Mouse (Mus musculus): ENCODE measurements around the gene Gm39653. TPM values are rescaled to one million over a fixed set of nuclear protein-coding genes. Genes with fewer than 3 reads are reported as not detected.

Gene Gm39653
- total and polyA plus RNA-seq, 3 experiments = not detected

DNA sequence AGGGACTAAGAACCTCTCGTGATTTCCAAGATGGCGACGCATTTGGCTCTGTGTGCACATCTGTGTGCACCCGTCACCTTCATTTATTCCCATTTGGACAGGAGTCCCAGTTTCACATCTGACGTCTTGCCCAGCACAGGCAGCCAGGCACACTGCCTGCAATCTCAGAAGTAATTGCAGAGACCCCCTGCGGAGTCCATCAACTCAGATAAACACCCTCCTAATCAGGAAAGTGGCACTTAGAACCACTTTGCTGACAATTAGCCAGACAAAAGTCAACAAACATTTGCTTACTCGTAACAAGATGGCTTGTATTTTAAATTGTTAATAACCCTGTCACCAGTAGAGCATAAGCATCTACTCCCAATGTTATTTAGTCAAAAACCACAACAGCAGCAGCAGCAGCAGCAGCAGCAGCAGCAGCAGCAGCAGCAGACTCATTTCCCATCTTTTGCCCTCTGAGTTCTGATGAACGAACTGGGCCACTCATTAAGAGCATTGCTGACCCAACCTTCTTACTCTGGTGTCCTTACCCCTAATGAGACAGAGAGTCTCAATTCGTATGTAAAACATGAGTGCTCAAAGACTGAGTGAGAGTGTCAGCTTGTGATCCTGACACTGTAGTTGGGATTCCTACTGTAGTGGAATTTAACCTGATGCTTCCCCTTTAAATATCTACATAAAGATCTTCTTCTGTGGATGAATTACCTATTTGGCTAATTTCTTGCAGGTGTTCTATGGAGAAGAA is 51.6 kb downstream of the Gm39653 start:
- Histone ChIP-seq H3K4me1 (ENCODE audit: insufficient read depth, low read depth, low read length) (no peaks in the 10 kb centered on the region), H3K27me3 (ENCODE audit: insufficient read depth, low read length) (peaks cover 2% of the 10 kb centered on the region; the same call in 1 of the 2 replicates), H3K4me3 (ENCODE audit: low read depth, low read length) (no peak overlapping the region), H3K9me3 (replicated peaks) (no peaks in the 10 kb centered on the region), H3K36me3 (replicated peaks) (no peaks in the 10 kb centered on the region)
- DNase-seq (ENCODE audit: low spot score) (no peak), ATAC-seq (ENCODE audit: extremely low read depth, insufficient number of reproducible peaks, low FRiP score, poor library complexity, severe bottlenecking) (no peak)
- TF ChIP-seq GATA2 (IDR thresholded peaks at IDR 0.05; ENCODE audit: borderline replicate concordance, low read depth, low read length) = no peak
- no peak for TF ChIP-seq CTCF (IDR thresholded peaks at IDR 0.05; ENCODE audit: low read depth, low read length)

DNA sequence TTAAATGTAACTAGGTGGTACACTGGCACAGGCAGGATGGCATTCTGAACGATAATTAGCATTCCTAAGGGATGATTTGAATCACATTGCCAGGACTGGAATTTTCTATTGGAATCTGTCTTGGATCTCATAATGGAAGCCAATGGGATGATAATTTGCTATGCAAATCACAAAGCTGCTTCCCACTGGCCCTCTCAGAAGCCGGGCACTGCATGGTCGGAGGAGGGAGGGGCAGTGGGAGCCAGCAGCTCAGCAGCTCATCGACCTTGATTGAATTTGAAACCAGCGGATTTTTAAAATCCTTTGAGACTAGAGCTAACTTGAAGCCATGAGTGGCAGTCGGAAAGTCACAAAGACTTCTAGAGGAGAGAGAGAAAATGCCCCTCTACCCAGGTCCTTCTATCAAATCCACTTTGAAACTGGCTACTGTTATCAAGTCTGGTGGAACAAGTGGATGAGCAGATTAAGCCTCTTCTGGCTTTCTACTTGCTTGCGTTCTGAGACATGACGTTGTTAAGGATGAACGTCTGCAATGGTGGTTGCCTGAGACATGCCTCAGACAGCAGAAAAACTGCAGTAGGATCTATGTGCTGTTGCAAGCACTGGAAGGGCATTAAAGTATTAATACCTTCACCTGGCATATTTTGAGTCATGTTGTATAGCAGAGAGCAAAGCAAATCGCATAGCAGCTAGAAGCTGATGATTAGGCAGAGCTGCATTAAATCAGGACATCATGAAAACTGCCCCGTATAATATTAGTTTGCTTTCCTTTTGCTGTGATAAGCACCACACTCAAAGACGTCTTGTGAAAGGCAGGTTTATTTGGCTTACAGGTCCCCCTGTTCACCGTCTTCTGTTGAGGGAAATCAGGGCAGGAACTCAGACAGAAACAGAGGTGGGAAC is 52.4 kb downstream of the Gm39653 start:
- H3K4me3 ChIP-seq (ENCODE audit: low read depth, low read length) = no peak overlapping the region
- no peaks in the 10 kb centered on the region for H3K36me3 ChIP-seq (replicated peaks)
- no peak for TF ChIP-seq GATA1 (IDR thresholded peaks at IDR 0.05; ENCODE audit: borderline replicate concordance, low read length)
- TF ChIP-seq TAL1 (conservative IDR thresholded peaks at IDR 0.05; ENCODE audit: low read depth, low read length) = no peak
- no peak for TF ChIP-seq POLR2AphosphoS5 (IDR thresholded peaks at IDR 0.05; ENCODE audit: insufficient replicate concordance, low read depth, low read length)
- TF ChIP-seq CTCF (IDR thresholded peaks at IDR 0.05; ENCODE audit: low read depth, low read length) = no peak
- TF ChIP-seq GATA2 (IDR thresholded peaks at IDR 0.05; ENCODE audit: borderline replicate concordance, low read depth, low read length) = no peak
- H3K27me3 ChIP-seq (ENCODE audit: insufficient read depth, low read length) = peaks cover 2% of the 10 kb centered on the region; the same call in 1 of the 2 replicates
- DNase-seq (ENCODE audit: low spot score) (no peak), ATAC-seq (ENCODE audit: extremely low read depth, insufficient number of reproducible peaks, low FRiP score, poor library complexity, severe bottlenecking) (no peak)
- H3K9me3 ChIP-seq (replicated peaks) = no peaks in the 10 kb centered on the region
- no peaks in the 10 kb centered on the region for H3K4me1 ChIP-seq (ENCODE audit: insufficient read depth, low read depth, low read length)

DNA sequence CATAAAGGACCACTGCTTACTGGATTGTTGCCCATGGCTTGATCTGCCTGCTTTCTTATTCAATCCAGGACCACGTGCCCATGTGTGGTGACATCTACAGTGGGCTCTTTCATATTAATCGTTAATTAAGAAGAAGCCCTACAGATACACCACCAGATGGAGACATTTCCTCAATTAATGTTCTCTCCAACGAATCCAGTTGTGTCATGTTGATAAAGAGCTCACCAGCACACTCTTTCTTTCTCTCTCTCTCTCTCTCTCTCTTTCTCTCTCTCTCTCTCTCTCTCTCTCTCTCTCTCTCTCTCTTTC is 53.0 kb downstream of the Gm39653 start:
- H3K27me3 ChIP-seq (ENCODE audit: insufficient read depth, low read length) = peaks cover 2% of the 10 kb centered on the region; the same call in 1 of the 2 replicates
- no peak for TF ChIP-seq POLR2AphosphoS5 (IDR thresholded peaks at IDR 0.05; ENCODE audit: insufficient replicate concordance, low read depth, low read length)
- TF ChIP-seq GATA1 (IDR thresholded peaks at IDR 0.05; ENCODE audit: borderline replicate concordance, low read length) = no peak
- TF ChIP-seq GATA2 (IDR thresholded peaks at IDR 0.05; ENCODE audit: borderline replicate concordance, low read depth, low read length) = no peak
- no peak for TF ChIP-seq TAL1 (conservative IDR thresholded peaks at IDR 0.05; ENCODE audit: low read depth, low read length)
- no peak for TF ChIP-seq CTCF (IDR thresholded peaks at IDR 0.05; ENCODE audit: low read depth, low read length)
- ATAC-seq (ENCODE audit: extremely low read depth, insufficient number of reproducible peaks, low FRiP score, poor library complexity, severe bottlenecking) (no peak), DNase-seq (ENCODE audit: low spot score) (peak; percentile 35)
- H3K4me3 ChIP-seq (ENCODE audit: low read depth, low read length) = no peak overlapping the region
- H3K9me3 ChIP-seq (replicated peaks) = no peaks in the 10 kb centered on the region
- H3K4me1 ChIP-seq (ENCODE audit: insufficient read depth, low read depth, low read length) = no peaks in the 10 kb centered on the region
- no peaks in the 10 kb centered on the region for H3K36me3 ChIP-seq (replicated peaks)

Other genes starting within 250 kb of the Gm39653 start
- not detected in 2 replicates for gene Adam23, start 170.1 kb upstream of the Gm39653 start, total RNA-seq (2014; fragmentation: Nextera tagmentation)
- 0.29 and 0.33 TPM in 2 replicates for gene Adam23, start 170.1 kb upstream of the Gm39653 start, total RNA-seq (2017)
- not detected in 2 replicates for gene Adam23, start 170.1 kb upstream of the Gm39653 start, polyA plus RNA-seq (2012)
- gene Dytn, start 71.0 kb downstream of the Gm39653 start, total RNA-seq (2014; fragmentation: Nextera tagmentation) = not detected in 2 replicates
- 0.12 and 0.33 TPM in 2 replicates for gene Dytn, start 71.0 kb downstream of the Gm39653 start, total RNA-seq (2017)
- gene Dytn, start 71.0 kb downstream of the Gm39653 start, polyA plus RNA-seq (2012) = not detected in 2 replicates
- gene Mdh1b, start 114.3 kb downstream of the Gm39653 start, total RNA-seq (2014; fragmentation: Nextera tagmentation) = not detected in 2 replicates
- 0.11 and 0.12 TPM in 2 replicates for gene Mdh1b, start 114.3 kb downstream of the Gm39653 start, total RNA-seq (2017)
- not detected in 2 replicates for gene Mdh1b, start 114.3 kb downstream of the Gm39653 start, polyA plus RNA-seq (2012)
- gene Fastkd2, start 114.6 kb downstream of the Gm39653 start, total RNA-seq (2014; fragmentation: Nextera tagmentation) = 115 and 123 TPM in 2 replicates
- 60.5 and 65.4 TPM in 2 replicates for gene Fastkd2, start 114.6 kb downstream of the Gm39653 start, total RNA-seq (2017)
- 1.8 and 2.2 TPM in 2 replicates for gene Fastkd2, start 114.6 kb downstream of the Gm39653 start, polyA plus RNA-seq (2012)
- not detected in 2 replicates for gene 4933402D24Rik, start 153.3 kb downstream of the Gm39653 start, total RNA-seq (2014; fragmentation: Nextera tagmentation)
- 0.11 TPM in 1 of 2 replicates, not detected in the other for gene 4933402D24Rik, start 153.3 kb downstream of the Gm39653 start, total RNA-seq (2017)
- gene 4933402D24Rik, start 153.3 kb downstream of the Gm39653 start, polyA plus RNA-seq (2012) = not detected in 2 replicates